Mouse (Mus musculus) spleen, adult 2 months (tissue): ENCODE results near the gene Pcyt1a. TPM values are rescaled to one million over a fixed set of nuclear protein-coding genes. Genes with fewer than 3 reads are reported as not detected.
"Not testable (repeated sequence)": the region's sequence is repeated elsewhere in the genome, so short reads cannot be mapped to it uniquely, and the experiment has no call there.

Source experiments
- DNase-seq, 2 experiments: peaks; one replicate each; pipeline versions ENCODE4 v3.0.0 to v3.0.0-alpha.2; 2012 to 2021; ENCODE audit warnings: low spot score in 2 of 2, low read depth in 1 of 2
- H3K27ac ChIP-seq: fragments of 200-500 bp; 2 replicates; pipeline ENCODE4 v1.5.1; 2012; ENCODE audit warnings: low read length, inconsistent platforms; ENCODE audit not compliant: insufficient read depth
- H3K27me3 ChIP-seq: fragments of 200-500 bp; 2 replicates; pipeline ENCODE4 v1.6.1; 2012; ENCODE audit warnings: mild to moderate bottlenecking, moderate library complexity, low read length, inconsistent platforms; ENCODE audit not compliant: control insufficient read depth, insufficient read depth
- H3K36me3 ChIP-seq: fragments of 200-500 bp; 2 replicates; pipeline ENCODE4 v1.6.1; 2012; ENCODE audit warnings: mild to moderate bottlenecking, low read length, inconsistent platforms; ENCODE audit not compliant: control insufficient read depth, insufficient read depth
- H3K4me1 ChIP-seq: fragments of 200-500 bp; 2 replicates; pipeline ENCODE4 v1.6.1; 2011; ENCODE audit warnings: inconsistent platforms; ENCODE audit not compliant: control insufficient read depth, insufficient read depth, insufficient read length
- H3K4me3 ChIP-seq: fragments of 200-500 bp; 2 replicates; pipeline ENCODE4 v1.5.1; 2011; ENCODE audit warnings: mild to moderate bottlenecking, inconsistent platforms; ENCODE audit not compliant: insufficient read depth, insufficient read length; ENCODE audit errors: extremely low read depth
- CTCF ChIP-seq: fragments of 200-500 bp; IDR thresholded peaks from 2 replicates; pipeline ENCODE4 v1.5.1; 2011; ENCODE audit warnings: mild to moderate bottlenecking, inconsistent platforms; ENCODE audit not compliant: insufficient read depth, insufficient read length, insufficient replicate concordance; ENCODE audit errors: extremely low read depth
- POLR2A ChIP-seq: fragments of 200-500 bp; IDR thresholded peaks from 2 replicates; pipeline ENCODE4 v1.6.1; 2011; ENCODE audit warnings: low read depth, low read length, inconsistent platforms
- WGBS: fragments of 180-500 bp; shearing (Covaris S2); methylation state at CpG from one replicate; pipeline ENCODE4 v1.1.7; 2018; 5-methylcytosine and 5-hydroxymethylcytosine counted together
- polyA plus RNA-seq: library from polyadenylated mRNA; depleted of rRNA; stranded (reverse); fragments of >200 nt; gene quantifications from 2 replicates; pipeline ENCODE4 v1.2.3, GENCODE M21; 2012

The Pcyt1a gene
- polyA plus RNA-seq, 1 experiment: 13.1 TPM

DNA sequence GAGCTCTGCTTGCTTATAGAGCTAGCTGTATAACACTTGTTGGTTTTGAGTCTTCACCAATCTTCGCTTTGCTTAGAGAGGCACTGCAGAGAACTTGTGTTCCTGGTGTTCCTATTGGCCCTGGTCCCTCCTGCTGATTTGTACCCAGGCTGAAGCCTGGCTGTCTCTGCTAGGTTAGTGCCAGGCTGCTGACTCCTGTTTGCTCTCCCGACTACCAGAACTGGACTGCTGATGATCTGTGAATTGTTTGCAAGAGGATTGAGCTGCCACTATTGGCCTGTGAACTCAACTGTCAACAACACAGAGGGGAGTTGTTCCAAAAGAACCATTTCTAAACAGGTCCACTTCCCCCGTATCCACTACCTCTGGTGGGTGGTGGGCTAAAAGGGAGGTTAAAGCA lies 10.7 kb downstream of the Pcyt1a start:
- Histone ChIP-seq H3K27ac (no peak overlapping the region), H3K36me3 (no peaks in the 10 kb centered on the region), H3K4me1 (peaks cover 2% of the 10 kb centered on the region; the same call in 1 of the 2 replicates), H3K27me3 (no peaks in the 10 kb centered on the region), H3K4me3 (no peak overlapping the region)
- TF ChIP-seq CTCF (no peak), POLR2A (no peak)
- 95% methylated on average over 3 of the region's 3 CpGs for WGBS
- no peak for DNase-seq

GRCm38 (mm10) chr16:32444615-32445014 lies 13.9 kb downstream of the Pcyt1a start:
- 75% methylated on average over 3 of the region's 3 CpGs for WGBS
- not testable (repeated sequence) for H3K27ac ChIP-seq, H3K4me1 ChIP-seq, H3K4me3 ChIP-seq, H3K27me3 ChIP-seq, H3K36me3 ChIP-seq, DNase-seq

- H3K4me1 ChIP-seq: no peaks in the 10 kb centered on the region; the same call in 1 of the 2 replicates
- WGBS: 93% methylated on average over 1 of the region's 1 CpGs
- TF ChIP-seq POLR2A: no peak
- TF ChIP-seq CTCF: no peak
- no peak overlapping the region for H3K4me3 ChIP-seq
- no peak overlapping the region for H3K27ac ChIP-seq
- DNase-seq: no peak
- H3K27me3 ChIP-seq: no peaks in the 10 kb centered on the region
- no peaks in the 10 kb centered on the region for H3K36me3 ChIP-seq
Measured at GRCm38 (mm10) chr16:32445558-32445957, 14.8 kb downstream of the Pcyt1a start.

DNA sequence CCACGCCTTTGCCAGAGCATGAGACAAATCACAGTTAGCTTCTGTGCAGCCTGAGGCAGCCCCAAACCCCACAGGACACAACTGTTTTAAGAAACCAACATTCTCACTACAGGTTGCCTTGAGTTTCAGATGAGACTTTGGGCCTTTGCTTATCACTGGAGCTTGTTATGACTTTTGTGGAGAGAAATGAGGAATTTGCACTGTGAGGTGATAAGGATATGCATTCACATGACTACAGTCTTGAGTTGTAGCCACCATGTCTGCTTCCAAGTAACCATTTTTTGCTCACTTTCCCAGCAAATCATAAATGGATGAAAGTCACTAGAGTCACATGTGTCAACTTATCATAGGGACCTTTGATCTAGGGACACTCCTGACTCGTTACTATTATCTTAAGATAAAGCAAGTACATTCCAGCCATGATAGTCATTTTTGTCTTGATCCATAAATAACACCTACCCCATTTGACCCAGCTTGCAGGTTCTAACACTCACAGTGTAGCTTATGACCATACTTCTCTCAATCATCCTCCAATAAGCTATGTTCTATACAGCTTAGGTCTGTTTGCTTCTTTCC lies 15.9 kb downstream of the Pcyt1a start:
- WGBS: 89% methylated on average over 2 of the region's 2 CpGs
- Histone ChIP-seq H3K27ac (no peak overlapping the region), H3K27me3 (no peaks in the 10 kb centered on the region), H3K36me3 (0 out of 2 replicates have a peak, but pooled peaks cover under 1% of the 10 kb centered on the region), H3K4me3 (no peak overlapping the region), H3K4me1 (no peaks in the 10 kb centered on the region; the same call in 1 of the 2 replicates)
- TF ChIP-seq CTCF (no peak), POLR2A (no peak)
- no peak for DNase-seq

GRCm38 (mm10) chr16:32449665-32450064 lies 18.9 kb downstream of the Pcyt1a start:
- H3K4me3 ChIP-seq: no peak overlapping the region
- no peak for DNase-seq
- H3K27me3 ChIP-seq: no peaks in the 10 kb centered on the region
- no peak overlapping the region for H3K27ac ChIP-seq
- H3K36me3 ChIP-seq: peaks cover 6% of the 10 kb centered on the region; the same call in 1 of the 2 replicates
- TF ChIP-seq CTCF: no peak
- TF ChIP-seq POLR2A: no peak
- H3K4me1 ChIP-seq: no peaks in the 10 kb centered on the region; the same call in 1 of the 2 replicates
- WGBS: 82% methylated on average over 3 of the region's 3 CpGs

DNA sequence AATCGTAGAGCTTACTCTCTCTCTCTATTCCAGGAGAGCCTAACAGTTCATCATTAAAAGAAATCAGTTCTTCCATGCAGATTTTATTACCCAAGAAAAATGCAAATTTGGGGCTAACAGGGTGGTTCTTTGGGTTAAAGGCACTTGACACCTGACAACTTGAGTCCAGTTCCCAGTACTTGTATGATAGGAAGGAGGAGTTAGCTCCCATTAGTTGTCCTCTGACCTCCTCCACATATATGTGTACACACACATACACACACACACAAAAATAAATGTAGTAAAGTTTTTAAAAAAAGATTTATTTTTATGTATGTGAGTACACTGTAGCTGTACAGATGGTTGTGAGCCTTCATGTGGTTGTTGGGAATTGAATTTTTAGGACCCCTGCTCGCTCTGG lies 19.4 kb downstream of the Pcyt1a start:
- Histone ChIP-seq H3K4me1 (no peaks in the 10 kb centered on the region), H3K4me3 (no peak overlapping the region), H3K36me3 (peaks cover 6% of the 10 kb centered on the region), H3K27ac (no peak overlapping the region), H3K27me3 (no peaks in the 10 kb centered on the region)
- TF ChIP-seq POLR2A (no peak), CTCF (no peak)
- WGBS: 90% methylated on average over 2 of the region's 2 CpGs
- DNase-seq: no peak

DNA sequence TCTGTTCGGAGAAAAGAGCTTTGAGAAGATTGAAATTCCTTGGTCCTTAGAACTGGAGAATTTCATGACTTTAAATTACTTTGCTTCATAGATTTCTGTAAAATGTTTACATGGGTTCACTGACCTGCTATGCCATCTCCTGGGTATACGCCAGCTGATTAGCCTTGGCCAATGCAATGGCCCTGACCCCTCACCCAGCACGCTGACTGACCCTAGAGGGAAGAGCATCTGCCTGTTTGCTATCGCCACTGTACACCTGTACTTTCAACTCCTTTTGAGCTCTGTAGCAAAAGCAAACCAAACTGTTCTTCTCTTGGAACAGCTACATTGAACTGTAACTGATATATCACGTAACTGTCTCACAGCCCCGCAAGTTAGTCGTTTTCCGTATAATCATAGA lies 22.4 kb downstream of the Pcyt1a start:
- DNase-seq: no peak
- H3K27ac ChIP-seq: no peak overlapping the region
- no peaks in the 10 kb centered on the region for H3K4me1 ChIP-seq
- H3K36me3 ChIP-seq: peaks cover 11% of the 10 kb centered on the region
- no peak overlapping the region for H3K4me3 ChIP-seq
- 96% methylated on average over 8 of the region's 8 CpGs for WGBS
- TF ChIP-seq POLR2A (no peak), CTCF (no peak)
- H3K27me3 ChIP-seq: no peaks in the 10 kb centered on the region
